Mouse (Mus musculus) neural tube, embryonic 14.5 days (tissue): ENCODE measurements around the gene Kcna1. TPM values are rescaled to one million over a fixed set of nuclear protein-coding genes. Genes with fewer than 3 reads are reported as not detected.
A peak's percentile ranks its signal among the peaks of the same experiment; 100 is the strongest.

Experiments
- ATAC-seq: fragments of 200-750 bp; cut with Nextera tagmentation; 2 replicates; pipeline ENCODE4 v1.8.0; 2017; ENCODE audit warnings: low read depth, mild to moderate bottlenecking, moderate TSS enrichment, moderate library complexity
- H3K27ac ChIP-seq: fragments of 300-500 bp; sonication (generic); 2 replicates; pipeline ENCODE4 v1.5.1; 2014; ENCODE audit warnings: low read depth, mild to moderate bottlenecking, control low read depth, low read length, moderate library complexity, mixed read lengths
- H3K27me3 ChIP-seq: fragments of 300-500 bp; sonication (generic); 2 replicates; pipeline ENCODE4 v1.6.1; 2014; ENCODE audit warnings: low read length; ENCODE audit not compliant: control insufficient read depth, insufficient read depth
- H3K36me3 ChIP-seq: fragments of 300-500 bp; sonication (generic); 2 replicates; pipeline ENCODE4 v1.6.1; 2014; ENCODE audit warnings: low read length, mixed read lengths; ENCODE audit not compliant: control insufficient read depth, insufficient read depth
- H3K4me1 ChIP-seq: fragments of 300-500 bp; sonication (generic); 2 replicates; pipeline ENCODE4 v1.6.1; 2014; ENCODE audit warnings: low read length; ENCODE audit not compliant: control insufficient read depth, insufficient read depth
- H3K4me2 ChIP-seq: fragments of 300-500 bp; sonication (generic); 2 replicates; pipeline ENCODE4 v1.6.1; 2014; ENCODE audit warnings: mild to moderate bottlenecking, low read depth, low read length, control low read depth
- H3K4me3 ChIP-seq: fragments of 300-500 bp; sonication (generic); 2 replicates; pipeline ENCODE4 v1.5.1; 2014; ENCODE audit warnings: low read depth, low read length, control low read depth, mixed read lengths
- H3K9ac ChIP-seq: fragments of 300-500 bp; sonication (generic); replicated peaks from 2 replicates; pipeline ENCODE4 v1.6.1; 2014; ENCODE audit warnings: low read depth, mild to moderate bottlenecking, control low read depth, low read length, mixed read lengths
- H3K9me3 ChIP-seq: fragments of 300-500 bp; sonication (generic); 2 replicates; pipeline ENCODE4 v1.6.1; 2016; ENCODE audit warnings: low read length; ENCODE audit not compliant: control insufficient read depth
- WGBS: fragments of 180-500 bp; shearing (Covaris S2); extraction: QIAGEN DNeasy Blood & Tissue Kit; methylation state at CpG from one replicate; pipeline ENCODE4 v1.1.7; 2014; 5-methylcytosine and 5-hydroxymethylcytosine counted together
- polyA plus RNA-seq: library from polyadenylated mRNA; unstranded; fragments of >200 nt; fragmentation: Nextera tagmentation; extraction: Ambion mirVana; gene quantifications from 2 replicates; pipeline ENCODE4 v1.2.1, GENCODE M21; 2014

Gene Kcna1
- polyA plus RNA-seq, 1 experiment from 2014 or later = 3.1 TPM

DNA sequence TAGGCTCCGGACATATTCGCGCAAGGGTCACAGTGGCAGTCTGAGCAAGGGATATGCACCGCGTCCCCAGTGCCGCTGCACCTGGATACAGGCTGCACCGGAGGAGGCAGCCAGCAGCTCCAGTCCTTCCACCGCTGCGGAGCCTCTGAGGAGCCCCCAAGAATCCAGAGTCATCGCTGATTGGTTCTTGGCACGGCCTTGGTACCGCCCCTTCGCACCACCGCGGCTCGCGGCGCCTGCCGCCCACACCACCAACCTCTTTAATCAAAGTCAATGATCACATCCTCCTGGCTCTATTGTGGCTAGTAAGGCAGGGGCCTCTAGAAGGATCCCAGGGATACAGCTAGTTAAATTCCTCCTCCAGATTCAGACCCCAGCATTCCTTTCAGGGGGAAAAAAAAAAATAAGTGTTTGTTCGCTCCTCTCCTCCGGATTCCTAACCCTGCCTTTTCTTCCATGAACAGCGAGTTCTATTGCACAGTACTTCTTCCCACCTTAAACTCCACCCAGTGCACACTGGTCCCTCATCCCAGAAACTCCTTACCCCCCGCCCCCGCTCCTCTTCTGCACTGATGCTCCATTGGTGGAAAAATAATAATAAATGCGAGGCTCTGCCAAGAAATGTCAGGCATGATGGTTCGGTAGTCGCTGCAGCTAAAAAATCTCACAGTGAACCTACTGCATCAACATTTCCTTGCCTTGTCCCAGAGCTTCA is 383 bp downstream of the Kcna1 start:
- peak overlapping the region; percentile 99 for H3K4me2 ChIP-seq
- H3K9ac ChIP-seq = peak overlapping the region; percentile 52
- 2% methylated on average over 27 of the region's 27 CpGs for WGBS
- peak overlapping the region; percentile 57 for H3K4me3 ChIP-seq
- H3K9me3 ChIP-seq = no peaks in the 10 kb centered on the region
- H3K36me3 ChIP-seq = no peaks in the 10 kb centered on the region
- H3K27me3 ChIP-seq = peaks cover 17% of the 10 kb centered on the region
- H3K4me1 ChIP-seq = peaks cover 15% of the 10 kb centered on the region
- no peak overlapping the region for H3K27ac ChIP-seq
- ATAC-seq = peak; percentile 93

DNA sequence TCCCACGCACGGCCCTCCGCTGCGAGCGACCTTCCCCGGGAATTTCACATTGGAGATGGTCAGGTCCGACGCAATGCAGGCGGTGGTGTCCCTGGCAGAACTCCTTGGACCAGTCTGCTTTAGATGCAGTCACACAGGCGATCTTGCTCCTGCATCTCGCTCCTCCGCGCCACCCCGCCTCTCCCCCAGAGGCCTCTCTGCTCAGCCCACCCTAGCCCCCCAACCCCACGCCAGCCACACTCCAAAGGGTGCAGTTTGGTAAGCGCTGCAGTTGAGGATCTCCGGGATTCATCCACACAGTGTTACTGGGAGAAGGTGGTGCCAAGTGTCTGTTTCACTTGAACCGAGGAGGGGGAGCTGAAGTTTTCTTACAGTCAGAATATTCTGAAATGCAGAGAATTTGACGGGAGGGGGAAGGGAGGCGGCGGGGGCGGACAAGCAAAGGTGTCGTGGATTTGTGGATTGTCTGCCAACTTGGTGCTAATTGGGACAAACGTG is 1.1 kb downstream of the Kcna1 start:
- H3K36me3 ChIP-seq = no peaks in the 10 kb centered on the region
- peak overlapping the region; percentile 52 for H3K9ac ChIP-seq
- H3K27me3 ChIP-seq = peaks cover 17% of the 10 kb centered on the region
- H3K9me3 ChIP-seq = no peaks in the 10 kb centered on the region
- ATAC-seq = peak; percentile 58
- peak overlapping the region; percentile 57 for H3K4me3 ChIP-seq
- 0% methylated on average over 24 of the region's 24 CpGs for WGBS
- H3K4me2 ChIP-seq = peak overlapping the region; percentile 99
- peaks cover 15% of the 10 kb centered on the region for H3K4me1 ChIP-seq
- peak overlapping the region; percentile 46; the same call in 1 of the 2 replicates for H3K27ac ChIP-seq

DNA sequence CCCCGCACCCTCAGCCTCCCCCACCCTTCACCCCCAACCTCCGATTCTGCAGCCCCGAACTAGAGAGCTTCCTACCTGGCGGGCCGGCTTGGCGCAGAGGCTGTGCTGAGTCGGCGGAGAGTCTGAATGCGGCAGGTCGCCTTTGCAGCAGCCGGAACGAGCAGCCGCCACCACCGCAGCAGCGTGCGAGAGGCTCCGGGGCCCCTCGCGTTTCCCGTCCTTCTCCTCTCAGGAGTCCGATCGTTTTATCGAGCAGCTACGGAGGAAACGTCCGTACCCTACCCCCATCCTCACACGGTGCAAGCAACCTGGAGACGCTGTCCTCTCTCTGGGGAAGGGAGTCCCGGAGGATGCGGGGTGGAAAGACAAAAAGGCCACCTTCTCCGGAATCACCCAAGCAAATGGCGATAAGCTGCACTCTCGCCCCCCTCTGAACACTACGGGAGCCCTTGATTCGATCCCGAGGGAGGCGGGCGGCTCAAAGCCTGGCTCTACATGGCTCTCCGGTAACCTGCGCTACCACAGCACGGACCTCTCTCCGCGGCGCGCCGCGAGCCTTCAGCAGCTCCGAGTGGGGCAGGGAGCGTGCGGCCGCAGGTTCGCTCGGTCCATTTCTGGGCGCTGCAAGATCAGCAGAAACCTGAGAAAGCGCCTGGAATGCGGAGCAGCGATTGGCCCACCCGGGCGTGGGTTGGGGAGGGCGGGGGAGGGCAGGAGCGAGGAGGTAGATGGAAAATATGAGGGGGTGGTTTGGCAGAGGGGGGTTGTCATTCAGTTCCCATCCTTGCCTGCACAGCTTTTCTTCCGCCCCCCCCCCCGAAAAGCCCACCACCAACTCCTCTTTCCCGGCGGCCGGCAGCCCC is 1.8 kb downstream of the Kcna1 start:
- peaks cover 15% of the 10 kb centered on the region for H3K4me1 ChIP-seq
- H3K4me3 ChIP-seq = peak overlapping the region; percentile 57
- peak overlapping the region; percentile 46; the same call in 1 of the 2 replicates for H3K27ac ChIP-seq
- H3K9me3 ChIP-seq = no peaks in the 10 kb centered on the region
- WGBS = under 1% methylated on average over 58 of the region's 66 CpGs
- peak overlapping the region; percentile 99 for H3K4me2 ChIP-seq
- H3K36me3 ChIP-seq = no peaks in the 10 kb centered on the region
- ATAC-seq = peak; percentile 45
- peaks cover 17% of the 10 kb centered on the region for H3K27me3 ChIP-seq
- peak overlapping the region; percentile 52 for H3K9ac ChIP-seq

DNA sequence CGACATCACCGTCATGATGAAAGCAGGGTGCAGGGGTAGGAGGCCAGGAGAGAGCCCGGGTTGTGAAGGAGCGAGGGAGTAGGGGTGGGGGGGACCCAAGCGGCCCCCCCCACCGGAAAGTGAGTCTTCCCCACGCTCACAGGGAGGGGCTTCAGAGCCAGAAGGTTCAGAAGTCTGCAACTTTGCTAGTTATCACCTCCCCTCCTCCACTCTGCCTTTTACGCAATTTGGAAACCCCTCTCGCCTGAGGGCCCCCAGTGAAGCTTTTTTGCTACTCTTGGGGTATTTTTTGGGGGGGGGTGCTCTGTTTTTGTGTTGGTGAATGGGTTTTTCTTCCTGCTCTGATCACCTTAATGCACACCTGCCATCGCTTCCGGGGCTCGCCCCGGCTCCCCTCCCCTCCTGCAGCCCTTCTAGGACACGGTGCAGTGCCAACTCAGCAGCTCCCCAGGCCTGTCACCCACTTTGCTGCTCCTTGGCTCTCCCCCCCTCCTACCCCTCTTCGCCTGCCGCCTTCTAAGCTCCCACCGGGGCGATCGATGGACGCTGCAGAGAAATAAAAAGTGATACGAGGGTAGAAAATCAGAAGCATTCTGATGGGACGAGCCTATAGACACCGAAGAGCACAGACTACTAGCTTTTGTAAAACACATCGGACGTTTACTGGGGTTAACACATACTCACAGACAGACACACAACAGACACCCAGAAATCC is 2.7 kb downstream of the Kcna1 start:
- under 1% methylated on average over 25 of the region's 25 CpGs for WGBS
- ATAC-seq = no peak

DNA sequence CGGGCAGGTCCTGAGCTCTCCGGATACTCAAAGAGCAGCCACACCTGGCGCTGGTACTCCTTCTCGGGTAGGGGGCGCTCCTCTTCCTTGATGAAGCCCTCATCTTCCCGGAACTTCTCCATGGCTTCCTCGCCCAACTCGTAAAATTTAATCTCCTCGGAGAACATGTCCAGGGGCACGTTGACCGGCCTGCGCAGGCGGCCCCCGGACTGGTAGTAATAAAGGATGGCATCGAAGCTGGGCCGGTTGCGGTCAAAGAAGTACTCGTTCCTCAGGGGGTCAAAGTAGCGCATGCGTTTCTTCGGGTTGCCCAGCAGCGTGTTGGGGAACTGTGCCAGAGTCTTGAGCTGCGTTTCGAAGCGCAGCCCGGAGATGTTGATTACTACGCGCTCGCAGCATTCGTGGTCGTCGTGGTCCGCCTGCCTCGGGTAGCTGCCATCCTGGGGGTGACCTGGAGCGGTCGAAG is 3.3 kb downstream of the Kcna1 start:
- no peak overlapping the region for H3K27ac ChIP-seq
- peak overlapping the region; percentile 57 for H3K4me3 ChIP-seq
- H3K36me3 ChIP-seq = no peaks in the 10 kb centered on the region
- under 1% methylated on average over 36 of the region's 36 CpGs for WGBS
- H3K4me2 ChIP-seq = peak overlapping the region; percentile 99
- H3K4me1 ChIP-seq = peaks cover 15% of the 10 kb centered on the region
- ATAC-seq = no peak
- H3K9ac ChIP-seq = no peak overlapping the region
- peaks cover 17% of the 10 kb centered on the region for H3K27me3 ChIP-seq
- H3K9me3 ChIP-seq = no peaks in the 10 kb centered on the region

More for the DNA sequence above, 2.7 kb downstream of the Kcna1 start:
- H3K9ac ChIP-seq = peak overlapping the region; percentile 52; the same call in 1 of the 2 replicates
- peaks cover 15% of the 10 kb centered on the region for H3K4me1 ChIP-seq
- H3K4me2 ChIP-seq = peak overlapping the region; percentile 99
- H3K36me3 ChIP-seq = no peaks in the 10 kb centered on the region
- H3K4me3 ChIP-seq = peak overlapping the region; percentile 57
- no peak overlapping the region for H3K27ac ChIP-seq
- no peaks in the 10 kb centered on the region for H3K9me3 ChIP-seq
- H3K27me3 ChIP-seq = peaks cover 17% of the 10 kb centered on the region

DNA sequence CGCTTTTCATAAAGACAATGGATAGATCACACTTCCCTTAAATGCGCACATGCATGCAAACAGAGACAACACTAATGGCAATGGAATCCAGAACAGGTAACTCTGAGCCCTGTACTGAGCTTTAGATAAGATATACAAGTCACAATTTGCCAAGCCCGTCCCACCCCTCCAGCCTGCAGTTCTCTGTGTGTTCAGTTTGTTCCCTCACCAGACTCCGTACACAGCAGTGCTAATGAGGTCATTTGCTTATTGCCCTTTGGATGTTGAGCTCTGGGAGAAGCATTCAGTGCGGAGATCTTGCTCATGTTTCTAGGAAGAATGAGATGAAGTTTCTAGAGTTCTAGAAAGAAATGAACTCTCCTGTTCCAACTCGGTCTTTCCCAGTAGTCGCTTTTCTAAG is 17.7 kb downstream of the Kcna1 start:
- H3K36me3 ChIP-seq = no peaks in the 10 kb centered on the region
- no peak overlapping the region for H3K27ac ChIP-seq
- no peak overlapping the region for H3K4me2 ChIP-seq
- no peaks in the 10 kb centered on the region for H3K9me3 ChIP-seq
- ATAC-seq = no peak
- H3K4me3 ChIP-seq = no peak overlapping the region
- no peaks in the 10 kb centered on the region for H3K4me1 ChIP-seq
- no peaks in the 10 kb centered on the region for H3K27me3 ChIP-seq
- H3K9ac ChIP-seq = no peak overlapping the region
- 85% methylated on average over 7 of the region's 7 CpGs for WGBS

DNA sequence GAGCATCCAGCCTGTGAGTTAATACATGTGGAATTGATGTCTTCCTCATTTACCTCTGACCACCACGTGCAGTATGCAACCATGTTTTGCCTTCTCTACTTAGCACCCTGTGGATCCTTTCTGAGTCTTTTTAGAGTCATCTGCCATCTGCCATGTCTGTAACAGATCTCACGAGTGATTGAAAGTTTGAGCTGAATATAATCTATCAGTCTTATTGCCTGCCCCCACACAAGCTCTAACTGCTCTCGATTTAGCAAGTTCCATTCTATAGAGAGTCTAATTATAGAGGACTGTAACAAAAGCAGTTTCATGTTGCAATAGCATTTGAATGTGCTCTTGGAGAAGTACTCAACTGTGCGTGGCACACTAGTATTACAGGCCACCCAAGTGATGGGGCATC is 27.7 kb downstream of the Kcna1 start:
- WGBS = 80% methylated on average over 4 of the region's 4 CpGs
- no peaks in the 10 kb centered on the region for H3K27me3 ChIP-seq
- H3K4me1 ChIP-seq = no peaks in the 10 kb centered on the region
- H3K4me3 ChIP-seq = no peak overlapping the region
- H3K9me3 ChIP-seq = no peaks in the 10 kb centered on the region
- no peak overlapping the region for H3K9ac ChIP-seq
- H3K4me2 ChIP-seq = no peak overlapping the region
- H3K36me3 ChIP-seq = no peaks in the 10 kb centered on the region
- no peak overlapping the region for H3K27ac ChIP-seq
- no peak for ATAC-seq

DNA sequence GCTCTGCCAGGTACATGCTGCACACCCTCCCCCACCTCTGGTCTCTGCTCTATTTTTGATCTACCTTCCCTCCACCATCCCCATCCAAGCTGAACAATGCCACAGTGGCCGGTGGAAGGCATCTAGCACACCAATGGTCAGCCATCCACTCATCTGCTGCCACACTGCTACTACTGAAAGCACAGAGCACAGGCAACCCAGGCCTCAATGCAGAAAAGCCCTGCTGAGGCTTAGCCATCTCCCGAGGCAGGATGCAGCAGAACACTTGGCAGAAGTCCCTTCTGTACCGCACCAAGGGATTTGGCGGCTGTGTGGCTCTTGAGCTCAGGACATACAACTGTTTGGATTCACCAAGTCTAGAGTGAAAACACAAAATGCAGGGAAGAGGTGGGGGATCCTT is 35.4 kb downstream of the Kcna1 start:
- Histone ChIP-seq H3K27me3 (no peaks in the 10 kb centered on the region), H3K9me3 (no peaks in the 10 kb centered on the region), H3K4me1 (no peaks in the 10 kb centered on the region), H3K9ac (no peak overlapping the region), H3K27ac (no peak overlapping the region), H3K4me2 (no peak overlapping the region), H3K36me3 (no peaks in the 10 kb centered on the region), H3K4me3 (no peak overlapping the region)
- 84% methylated on average over 4 of the region's 4 CpGs for WGBS
- ATAC-seq = no peak; the same call in 1 of the 2 replicates
